Mouse (Mus musculus) heart, adult 2 months (tissue): Measurements from ENCODE around the gene Cebpb.

ENCODE experiments used
- CTCF ChIP-seq: fragments of 200-600 bp; IDR thresholded peaks from 2 replicates; pipeline ENCODE4 v1.8.1; 2022; ENCODE audit warnings: antibody characterized with exemption, mild to moderate bottlenecking, moderate library complexity
- EP300 ChIP-seq: fragments of 200-500 bp; IDR thresholded peaks from 2 replicates; pipeline ENCODE4 v1.6.1; 2011; ENCODE audit warnings: low read depth, low read length, control low read depth; ENCODE audit not compliant: insufficient read depth
- POLR2A ChIP-seq: fragments of 200-500 bp; IDR thresholded peaks from 2 replicates; pipeline ENCODE4 v1.6.1; 2011; ENCODE audit warnings: mild to moderate bottlenecking, low read depth, low read length, control low read depth; ENCODE audit not compliant: insufficient read depth

DNA sequence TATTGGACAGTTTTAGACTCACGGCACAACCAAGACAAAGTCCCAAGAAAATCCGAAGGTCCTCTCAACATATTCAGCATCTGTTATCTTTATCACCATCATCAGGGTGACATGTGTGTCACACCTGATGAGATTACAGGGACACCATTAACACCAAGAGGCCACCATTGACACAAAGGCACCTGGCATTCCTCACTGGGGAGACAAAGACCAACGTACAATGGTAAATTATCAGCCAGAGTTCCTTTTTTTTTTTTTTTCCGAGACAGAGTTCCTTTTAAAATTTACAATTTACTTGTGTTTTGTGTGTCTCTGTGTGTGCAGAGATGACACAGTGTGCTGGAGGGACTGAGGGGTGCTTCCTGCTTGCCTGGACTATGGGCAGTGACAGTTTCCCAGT is 19.3 kb upstream of the Cebpb start:
- no peak for TF ChIP-seq CTCF
- TF ChIP-seq POLR2A, result no peak
- no peak for TF ChIP-seq EP300
